Mouse (Mus musculus): ENCODE data around the gene Fgd3. TPM values are rescaled to one million over a fixed set of nuclear protein-coding genes. Genes with fewer than 3 reads are reported as not detected.

The Fgd3 gene
- polyA plus RNA-seq, 1 experiment from 2014 or later, result 0.95 TPM

- ATAC-seq (replicated peaks; ENCODE audit: insufficient number of reproducible peaks, low FRiP score, low TSS enrichment, low read depth), result no peak
Observed at GRCm38 (mm10) chr13:49257819-49258313, 62.2 kb downstream of the Fgd3 start.

GRCm38 (mm10) chr13:49252746-49253145 lies 67.4 kb downstream of the Fgd3 start:
- Histone ChIP-seq H3K36me3 (replicated peaks; ENCODE audit: control insufficient read depth, insufficient read depth, low read depth, low read length) (no peaks in the 10 kb centered on the region), H3K9ac (replicated peaks; ENCODE audit: low read length) (no peak overlapping the region), H3K27me3 (ENCODE audit: control insufficient read depth, insufficient read depth, low read length) (peaks cover 9% of the 10 kb centered on the region), H3K27ac (replicated peaks; ENCODE audit: low read depth, low read length) (no peak overlapping the region), H3K9me3 (replicated peaks; ENCODE audit: control insufficient read depth, low read length) (no peaks in the 10 kb centered on the region), H3K4me2 (ENCODE audit: low read depth, low read length) (no peak overlapping the region), H3K4me1 (ENCODE audit: control insufficient read depth, insufficient read depth, low read length) (no peaks in the 10 kb centered on the region), H3K4me3 (ENCODE audit: low read depth, low read length) (no peak overlapping the region)
- ATAC-seq (replicated peaks; ENCODE audit: insufficient number of reproducible peaks, low FRiP score, low TSS enrichment, low read depth) (no peak), DNase-seq (ENCODE audit: low spot score) (no peak)
- 89% methylated on average over 13 of the region's 13 CpGs for WGBS

More at GRCm38 (mm10) chr13:49257819-49258313, 62.2 kb downstream of the Fgd3 start:
- no peaks in the 10 kb centered on the region for H3K4me1 ChIP-seq (ENCODE audit: control insufficient read depth, insufficient read depth, low read length)
- no peak for DNase-seq (ENCODE audit: low spot score)
- H3K27me3 ChIP-seq (ENCODE audit: control insufficient read depth, insufficient read depth, low read length), result no peaks in the 10 kb centered on the region
- H3K4me2 ChIP-seq (ENCODE audit: low read depth, low read length), result no peak overlapping the region
- 64% methylated on average over 3 of the region's 3 CpGs for WGBS
- no peak overlapping the region for H3K9ac ChIP-seq (replicated peaks; ENCODE audit: low read length)
- no peak overlapping the region for H3K4me3 ChIP-seq (ENCODE audit: low read depth, low read length)
- no peaks in the 10 kb centered on the region for H3K36me3 ChIP-seq (replicated peaks; ENCODE audit: control insufficient read depth, insufficient read depth, low read depth, low read length)
- H3K9me3 ChIP-seq (replicated peaks; ENCODE audit: control insufficient read depth, low read length), result no peaks in the 10 kb centered on the region
- H3K27ac ChIP-seq (replicated peaks; ENCODE audit: low read depth, low read length), result no peak overlapping the region

GRCm38 (mm10) chr13:49252113-49252512 lies 68.0 kb downstream of the Fgd3 start:
- WGBS, result 66% methylated on average over 2 of the region's 2 CpGs
- Histone ChIP-seq H3K36me3 (replicated peaks; ENCODE audit: control insufficient read depth, insufficient read depth, low read depth, low read length) (no peaks in the 10 kb centered on the region), H3K27me3 (ENCODE audit: control insufficient read depth, insufficient read depth, low read length) (peaks cover 14% of the 10 kb centered on the region), H3K4me2 (ENCODE audit: low read depth, low read length) (no peak overlapping the region), H3K9me3 (replicated peaks; ENCODE audit: control insufficient read depth, low read length) (no peaks in the 10 kb centered on the region), H3K4me1 (ENCODE audit: control insufficient read depth, insufficient read depth, low read length) (peaks cover 3% of the 10 kb centered on the region; the same call in 1 of the 2 replicates), H3K27ac (replicated peaks; ENCODE audit: low read depth, low read length) (no peak overlapping the region), H3K9ac (replicated peaks; ENCODE audit: low read length) (no peak overlapping the region), H3K4me3 (ENCODE audit: low read depth, low read length) (no peak overlapping the region)
- DNase-seq (ENCODE audit: low spot score) (no peak), ATAC-seq (replicated peaks; ENCODE audit: insufficient number of reproducible peaks, low FRiP score, low TSS enrichment, low read depth) (no peak)

- WGBS, result 30% methylated on average over 4 of the region's 4 CpGs
- no peak overlapping the region for H3K4me2 ChIP-seq (ENCODE audit: low read depth, low read length)
- DNase-seq (ENCODE audit: low spot score) (no peak), ATAC-seq (replicated peaks; ENCODE audit: insufficient number of reproducible peaks, low FRiP score, low TSS enrichment, low read depth) (no peak)
- H3K36me3 ChIP-seq (replicated peaks; ENCODE audit: control insufficient read depth, insufficient read depth, low read depth, low read length), result no peaks in the 10 kb centered on the region
- peaks cover 25% of the 10 kb centered on the region for H3K27me3 ChIP-seq (ENCODE audit: control insufficient read depth, insufficient read depth, low read length)
- H3K9ac ChIP-seq (replicated peaks; ENCODE audit: low read length), result no peak overlapping the region
- peaks cover 3% of the 10 kb centered on the region; the same call in 1 of the 2 replicates for H3K4me1 ChIP-seq (ENCODE audit: control insufficient read depth, insufficient read depth, low read length)
- no peaks in the 10 kb centered on the region for H3K9me3 ChIP-seq (replicated peaks; ENCODE audit: control insufficient read depth, low read length)
- no peak overlapping the region for H3K4me3 ChIP-seq (ENCODE audit: low read depth, low read length)
- no peak overlapping the region for H3K27ac ChIP-seq (replicated peaks; ENCODE audit: low read depth, low read length)
Observed at GRCm38 (mm10) chr13:49250716-49251517, 69.2 kb downstream of the Fgd3 start.

GRCm38 (mm10) chr13:49249634-49250033 lies 70.5 kb downstream of the Fgd3 start:
- DNase-seq (ENCODE audit: low spot score), result no peak
- no peaks in the 10 kb centered on the region for H3K9me3 ChIP-seq (replicated peaks; ENCODE audit: control insufficient read depth, low read length)
- no peak overlapping the region for H3K9ac ChIP-seq (replicated peaks; ENCODE audit: low read length)
- no peak overlapping the region for H3K27ac ChIP-seq (replicated peaks; ENCODE audit: low read depth, low read length)
- peaks cover 25% of the 10 kb centered on the region for H3K27me3 ChIP-seq (ENCODE audit: control insufficient read depth, insufficient read depth, low read length)
- no peak overlapping the region for H3K4me3 ChIP-seq (ENCODE audit: low read depth, low read length)
- H3K4me1 ChIP-seq (ENCODE audit: control insufficient read depth, insufficient read depth, low read length), result peaks cover 3% of the 10 kb centered on the region; the same call in 1 of the 2 replicates
- WGBS, result 82% methylated on average over 2 of the region's 2 CpGs
- H3K36me3 ChIP-seq (replicated peaks; ENCODE audit: control insufficient read depth, insufficient read depth, low read depth, low read length), result no peaks in the 10 kb centered on the region
- no peak for ATAC-seq (replicated peaks; ENCODE audit: insufficient number of reproducible peaks, low FRiP score, low TSS enrichment, low read depth)
- no peak overlapping the region for H3K4me2 ChIP-seq (ENCODE audit: low read depth, low read length)

- H3K9me3 ChIP-seq (replicated peaks; ENCODE audit: control insufficient read depth, low read length), result no peaks in the 10 kb centered on the region
- ATAC-seq (replicated peaks; ENCODE audit: insufficient number of reproducible peaks, low FRiP score, low TSS enrichment, low read depth) (no peak), DNase-seq (ENCODE audit: low spot score) (no peak)
- peaks cover 25% of the 10 kb centered on the region for H3K27me3 ChIP-seq (ENCODE audit: control insufficient read depth, insufficient read depth, low read length)
- H3K36me3 ChIP-seq (replicated peaks; ENCODE audit: control insufficient read depth, insufficient read depth, low read depth, low read length), result no peaks in the 10 kb centered on the region
- H3K4me1 ChIP-seq (ENCODE audit: control insufficient read depth, insufficient read depth, low read length), result peaks cover 3% of the 10 kb centered on the region; the same call in 1 of the 2 replicates
- H3K4me3 ChIP-seq (ENCODE audit: low read depth, low read length), result no peak overlapping the region
- no peak overlapping the region for H3K27ac ChIP-seq (replicated peaks; ENCODE audit: low read depth, low read length)
- H3K4me2 ChIP-seq (ENCODE audit: low read depth, low read length), result no peak overlapping the region
- H3K9ac ChIP-seq (replicated peaks; ENCODE audit: low read length), result no peak overlapping the region
- WGBS, result 51% methylated on average over 3 of the region's 3 CpGs
Observed at GRCm38 (mm10) chr13:49248923-49249322, 71.2 kb downstream of the Fgd3 start.

- no peak within 1 kb of the TSS for H3K27ac ChIP-seq (replicated peaks; ENCODE audit: low read depth, low read length)
- no peaks in the 10 kb centered on the region for H3K36me3 ChIP-seq (replicated peaks; ENCODE audit: control insufficient read depth, insufficient read depth, low read depth, low read length)
- H3K4me1 ChIP-seq (ENCODE audit: control insufficient read depth, insufficient read depth, low read length), result peaks cover 3% of the 10 kb centered on the region; the same call in 1 of the 2 replicates
- DNase-seq (ENCODE audit: low spot score), result no peak
- H3K27me3 ChIP-seq (ENCODE audit: control insufficient read depth, insufficient read depth, low read length), result peaks cover 25% of the 10 kb centered on the region
- no peaks in the 10 kb centered on the region for H3K9me3 ChIP-seq (replicated peaks; ENCODE audit: control insufficient read depth, low read length)
- ATAC-seq (replicated peaks; ENCODE audit: insufficient number of reproducible peaks, low FRiP score, low TSS enrichment, low read depth), result no peak
- H3K4me2 ChIP-seq (ENCODE audit: low read depth, low read length), result peak within 1 kb of the TSS; percentile 69
- peak within 1 kb of the TSS; percentile 46 for H3K9ac ChIP-seq (replicated peaks; ENCODE audit: low read length)
- H3K4me3 ChIP-seq (ENCODE audit: low read depth, low read length), result peak within 1 kb of the TSS; percentile 38
- WGBS, result 24% methylated on average over 8 of the region's 8 CpGs
Observed at GRCm38 (mm10) chr13:49248467-49248862, 71.6 kb downstream of the Fgd3 start, which contains the start of gene Susd3. TSS of gene Susd3 (minus strand) at chr13:49248706.
